Mouse (Mus musculus) limb, embryonic 15.5 days (tissue): ENCODE results near the gene Hacd3. TPM values are rescaled to one million over a fixed set of nuclear protein-coding genes. Genes with fewer than 3 reads are reported as not detected.

ENCODE experiments used
- ATAC-seq: fragments of 200-750 bp; cut with Nextera tagmentation; 2 replicates; pipeline ENCODE4 v1.8.0; 2017; ENCODE audit warnings: low read depth, moderate TSS enrichment; ENCODE audit not compliant: insufficient number of reproducible peaks, low FRiP score, low TSS enrichment
- H3K27ac ChIP-seq: fragments of 300-500 bp; sonication (generic); 2 replicates; pipeline ENCODE4 v1.5.1; 2015; ENCODE audit warnings: moderate library complexity, mild to moderate bottlenecking, inconsistent platforms
- H3K27me3 ChIP-seq: fragments of 300-500 bp; sonication (generic); 2 replicates; pipeline ENCODE4 v1.6.1; 2015; ENCODE audit warnings: inconsistent platforms
- H3K36me3 ChIP-seq: fragments of 300-500 bp; sonication (generic); 2 replicates; pipeline ENCODE4 v1.6.1; 2015; ENCODE audit warnings: inconsistent platforms
- H3K4me1 ChIP-seq: fragments of 300-500 bp; sonication (generic); 2 replicates; pipeline ENCODE4 v1.6.1; 2015; ENCODE audit warnings: inconsistent platforms
- H3K4me2 ChIP-seq: fragments of 300-500 bp; sonication (generic); 2 replicates; pipeline ENCODE4 v1.6.1; 2015; ENCODE audit warnings: mild to moderate bottlenecking, inconsistent platforms
- H3K4me3 ChIP-seq: fragments of 300-500 bp; sonication (generic); 2 replicates; pipeline ENCODE4 v1.5.1; 2015; ENCODE audit warnings: mild to moderate bottlenecking, inconsistent platforms
- H3K9ac ChIP-seq: fragments of 300-500 bp; sonication (generic); 2 replicates; pipeline ENCODE4 v1.6.1; 2015; ENCODE audit warnings: inconsistent platforms
- H3K9me3 ChIP-seq: fragments of 300-500 bp; sonication (generic); 2 replicates; pipeline ENCODE4 v1.6.1; 2016; ENCODE audit warnings: inconsistent platforms
- WGBS: fragments of 180-500 bp; shearing (Covaris S2); methylation state at CpG from one replicate; pipeline ENCODE4 v1.1.7; 2015; 5-methylcytosine and 5-hydroxymethylcytosine counted together
- polyA plus RNA-seq: library from polyadenylated mRNA; unstranded; fragments of >200 nt; fragmentation: Nextera tagmentation; extraction: Ambion mirVana; gene quantifications from 2 replicates; pipeline ENCODE4 v1.2.1, GENCODE M21; 2015

Hacd3 gene
- polyA plus RNA-seq, 1 experiment from 2014 or later = 88.3 TPM

DNA sequence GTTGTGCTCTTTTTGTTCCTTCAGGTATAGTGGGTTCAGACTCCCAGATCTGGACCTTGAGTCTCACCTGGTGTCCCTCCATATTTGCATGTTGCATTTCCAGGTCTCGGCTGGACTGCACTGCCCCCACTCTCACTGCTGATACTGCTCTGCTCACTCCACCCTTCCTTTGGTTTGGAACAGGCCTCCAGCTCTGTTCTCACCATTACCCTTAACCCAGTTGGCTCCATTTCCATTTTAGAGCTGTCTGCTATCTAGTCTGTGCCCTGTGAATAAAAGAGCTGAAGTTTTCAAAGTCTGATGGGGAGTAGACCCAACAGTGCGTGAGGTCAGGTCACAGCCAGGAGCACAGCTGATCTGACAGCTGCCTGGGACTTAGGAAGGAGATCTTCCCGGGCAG is 40.9 kb downstream of the Hacd3 start:
- no peak overlapping the region for H3K27ac ChIP-seq
- ATAC-seq = no peak
- no peaks in the 10 kb centered on the region for H3K9me3 ChIP-seq
- no peak overlapping the region for H3K4me3 ChIP-seq
- 71% methylated on average over 3 of the region's 3 CpGs for WGBS
- peaks cover 92% of the 10 kb centered on the region for H3K36me3 ChIP-seq
- H3K27me3 ChIP-seq = no peaks in the 10 kb centered on the region
- H3K4me1 ChIP-seq = no peaks in the 10 kb centered on the region
- H3K4me2 ChIP-seq = no peak overlapping the region
- no peak overlapping the region for H3K9ac ChIP-seq

DNA sequence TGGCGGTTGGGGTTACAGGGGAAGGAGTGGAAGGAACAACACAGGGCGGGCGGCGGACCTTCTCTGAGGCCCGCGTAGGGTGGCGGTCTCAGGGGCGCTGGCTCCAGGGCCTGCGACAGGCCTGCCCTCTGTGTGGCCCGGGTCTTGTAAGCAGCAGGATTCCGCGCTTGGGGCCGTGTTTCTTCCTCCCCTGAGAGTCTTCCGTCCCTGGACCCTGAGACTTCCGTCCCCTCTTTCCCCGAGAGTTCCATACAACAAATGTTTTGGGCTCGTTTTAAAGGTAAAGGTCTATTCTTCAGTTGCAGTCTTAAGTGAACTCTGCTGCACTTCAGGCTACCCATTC is 60.5 kb downstream of the Hacd3 start:
- Histone ChIP-seq H3K4me2 (peak overlapping the region; percentile 65), H3K4me1 (peaks cover 12% of the 10 kb centered on the region), H3K36me3 (peaks cover 30% of the 10 kb centered on the region), H3K27me3 (no peaks in the 10 kb centered on the region), H3K9ac (peak overlapping the region; percentile 80), H3K9me3 (no peaks in the 10 kb centered on the region), H3K27ac (peak overlapping the region; percentile 90), H3K4me3 (peak overlapping the region; percentile 71)
- 0% methylated on average over 17 of the region's 17 CpGs for WGBS
- ATAC-seq = peak; percentile 78

DNA sequence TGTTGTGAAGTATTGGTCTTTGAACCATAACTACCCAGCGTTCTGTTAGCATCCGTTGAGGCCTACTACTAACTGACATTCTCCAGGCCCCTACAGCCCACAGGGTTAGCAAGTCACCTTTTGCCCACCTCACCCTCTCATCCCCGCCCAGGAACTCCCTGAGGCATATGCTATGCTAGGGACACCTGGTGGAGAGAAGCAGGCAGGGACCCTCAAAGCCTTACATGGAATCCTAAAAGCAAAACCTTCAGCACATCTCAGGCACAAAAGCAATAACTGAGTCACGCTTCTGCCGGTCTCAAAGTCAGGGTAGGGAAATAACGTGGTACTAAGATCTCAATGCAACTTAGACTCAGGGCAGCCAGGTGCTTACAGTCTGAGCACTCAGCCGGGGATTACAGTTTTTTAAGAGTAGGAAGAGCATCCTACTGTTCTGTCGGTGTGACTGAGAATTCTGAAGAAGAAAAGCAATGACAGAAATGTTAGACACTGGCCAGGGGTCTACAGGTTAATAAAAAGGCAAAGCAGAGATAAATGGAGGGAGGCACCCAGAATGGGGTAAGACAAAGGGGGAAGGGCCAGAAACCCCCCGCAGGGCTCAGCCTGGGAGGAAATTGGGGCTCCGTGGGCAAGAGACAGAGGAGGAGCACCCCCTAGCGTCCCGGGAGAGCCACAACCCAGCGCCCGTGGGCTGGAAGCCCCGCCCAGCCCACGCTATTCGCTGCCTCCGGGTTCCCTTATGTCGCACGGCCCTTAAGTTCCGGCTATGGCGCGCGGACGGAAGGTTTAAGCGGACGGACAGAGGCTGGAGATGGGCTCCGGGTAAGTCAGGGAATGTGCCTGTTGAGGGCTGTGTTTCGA is 61.1 kb downstream of the Hacd3 start, which contains the start of gene Ints14:
Gene Ints14 (plus strand): TSS at position 789 of the 861 bp plus-strand sequence.
- Histone ChIP-seq H3K27ac (peak within 1 kb of the TSS; percentile 90), H3K4me3 (peak within 1 kb of the TSS; percentile 71), H3K4me2 (peak within 1 kb of the TSS; percentile 65), H3K9me3 (no peaks in the 10 kb centered on the region), H3K9ac (peak within 1 kb of the TSS; percentile 80), H3K27me3 (no peaks in the 10 kb centered on the region), H3K36me3 (peaks cover 24% of the 10 kb centered on the region), H3K4me1 (peaks cover 12% of the 10 kb centered on the region)
- WGBS = 3% methylated on average over 29 of the region's 29 CpGs
- peak; percentile 96 for ATAC-seq

DNA sequence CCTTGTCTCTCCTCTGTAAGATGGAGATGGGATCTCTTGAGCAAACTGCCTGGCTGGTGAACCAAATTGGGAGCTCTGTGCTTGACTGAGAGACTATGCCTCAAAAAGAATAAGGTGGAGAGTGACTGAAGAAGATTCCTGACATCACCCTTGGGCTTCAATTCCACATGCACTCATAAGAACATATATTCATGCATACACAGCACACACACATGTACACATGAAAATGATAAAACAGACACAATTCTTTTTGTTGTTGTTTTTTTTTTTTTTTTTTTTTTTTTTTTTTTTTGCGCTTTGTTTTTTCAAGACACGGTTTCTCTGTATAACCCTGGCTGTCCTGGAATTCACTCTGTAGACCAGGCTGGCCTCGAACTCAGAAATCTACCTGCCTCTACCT is 64.2 kb downstream of the Hacd3 start:
- Histone ChIP-seq H3K4me3 (no peak overlapping the region), H3K27me3 (0 out of 2 replicates have a peak, but pooled peaks cover 8% of the 10 kb centered on the region), H3K27ac (no peak overlapping the region), H3K4me2 (no peak overlapping the region), H3K9me3 (no peaks in the 10 kb centered on the region), H3K9ac (no peak overlapping the region), H3K36me3 (no peaks in the 10 kb centered on the region), H3K4me1 (peaks cover 12% of the 10 kb centered on the region)
- ATAC-seq = no peak
- 88% methylated on average over 3 of the region's 3 CpGs for WGBS

DNA sequence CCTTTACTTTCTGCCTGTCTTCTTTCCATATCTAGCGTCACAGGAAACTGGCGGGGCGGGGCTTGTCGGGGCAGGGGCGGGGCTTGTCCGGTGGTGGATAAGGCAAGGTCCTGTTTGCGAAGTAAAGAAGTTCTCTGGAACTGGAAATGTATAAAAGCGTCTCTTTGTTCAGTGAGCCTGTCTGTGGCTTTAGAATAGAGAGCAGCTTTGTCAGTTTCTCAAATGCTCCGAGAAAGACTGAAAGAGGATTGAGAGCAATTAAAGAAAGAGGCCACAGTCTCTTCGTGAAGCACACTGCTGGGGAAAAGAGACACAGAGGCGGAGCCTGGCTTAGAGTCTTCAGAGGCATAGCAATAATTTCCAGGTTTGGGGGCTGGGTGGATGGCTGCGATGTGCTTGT is 65.2 kb downstream of the Hacd3 start:
- no peak overlapping the region for H3K27ac ChIP-seq
- peaks cover 7% of the 10 kb centered on the region for H3K4me1 ChIP-seq
- WGBS = 34% methylated on average over 12 of the region's 12 CpGs
- H3K36me3 ChIP-seq = no peaks in the 10 kb centered on the region
- 0 out of 2 replicates have a peak overlapping the region, but pooled peaks have one; percentile 12 for H3K4me2 ChIP-seq
- H3K9me3 ChIP-seq = no peaks in the 10 kb centered on the region
- H3K4me3 ChIP-seq = no peak overlapping the region
- no peak for ATAC-seq
- peaks cover 12% of the 10 kb centered on the region for H3K27me3 ChIP-seq
- H3K9ac ChIP-seq = no peak overlapping the region

DNA sequence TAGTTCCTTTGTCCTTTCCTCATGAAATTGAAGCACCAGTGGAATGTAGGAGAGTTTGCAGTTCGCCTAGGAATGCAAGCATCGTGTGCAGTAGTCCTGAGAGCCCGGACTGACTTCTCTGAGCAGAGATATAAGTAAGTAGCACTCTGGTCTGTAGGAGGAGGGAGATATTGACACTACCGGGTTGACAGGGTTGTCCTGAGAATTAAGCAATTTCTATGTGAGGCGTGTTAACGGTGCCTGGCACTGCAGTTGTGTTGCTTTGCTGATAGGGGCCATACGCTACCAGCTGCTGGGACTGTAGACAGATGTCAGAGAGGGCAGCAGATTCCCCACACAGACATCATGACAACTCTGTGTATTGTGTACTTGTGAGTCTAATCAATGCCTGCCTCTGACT is 68.3 kb downstream of the Hacd3 start:
- Histone ChIP-seq H3K4me1 (no peaks in the 10 kb centered on the region), H3K4me3 (no peak overlapping the region), H3K36me3 (no peaks in the 10 kb centered on the region), H3K27ac (no peak overlapping the region), H3K27me3 (peaks cover 20% of the 10 kb centered on the region), H3K9ac (no peak overlapping the region), H3K9me3 (no peaks in the 10 kb centered on the region), H3K4me2 (no peak overlapping the region)
- ATAC-seq = no peak
- WGBS = 70% methylated on average over 7 of the region's 7 CpGs

DNA sequence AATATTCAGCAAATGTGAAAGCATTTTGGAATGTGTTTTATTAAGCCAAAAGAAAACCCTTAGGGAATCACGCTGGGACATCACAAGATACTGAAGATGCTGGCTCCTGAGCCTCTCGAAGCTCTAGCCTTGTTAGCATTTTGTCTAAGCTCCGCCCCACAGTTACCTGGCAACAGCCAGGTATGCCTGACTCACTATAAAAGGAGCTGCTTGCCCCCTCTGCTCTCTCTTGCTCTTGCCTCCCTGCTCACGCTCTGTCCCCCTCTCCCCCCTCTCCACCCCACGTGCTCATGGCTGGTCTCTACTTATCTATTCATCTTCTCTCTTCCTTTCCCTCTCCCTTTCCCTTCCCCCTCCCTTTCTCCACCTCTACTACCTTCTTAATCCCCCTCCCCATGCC is 69.4 kb downstream of the Hacd3 start:
- ATAC-seq = no peak
- H3K4me3 ChIP-seq = no peak overlapping the region
- WGBS = 21% methylated on average over 5 of the region's 5 CpGs
- no peak overlapping the region for H3K27ac ChIP-seq
- no peaks in the 10 kb centered on the region for H3K4me1 ChIP-seq
- no peaks in the 10 kb centered on the region for H3K9me3 ChIP-seq
- no peak overlapping the region for H3K4me2 ChIP-seq
- H3K36me3 ChIP-seq = no peaks in the 10 kb centered on the region
- H3K9ac ChIP-seq = no peak overlapping the region
- H3K27me3 ChIP-seq = peaks cover 30% of the 10 kb centered on the region

DNA sequence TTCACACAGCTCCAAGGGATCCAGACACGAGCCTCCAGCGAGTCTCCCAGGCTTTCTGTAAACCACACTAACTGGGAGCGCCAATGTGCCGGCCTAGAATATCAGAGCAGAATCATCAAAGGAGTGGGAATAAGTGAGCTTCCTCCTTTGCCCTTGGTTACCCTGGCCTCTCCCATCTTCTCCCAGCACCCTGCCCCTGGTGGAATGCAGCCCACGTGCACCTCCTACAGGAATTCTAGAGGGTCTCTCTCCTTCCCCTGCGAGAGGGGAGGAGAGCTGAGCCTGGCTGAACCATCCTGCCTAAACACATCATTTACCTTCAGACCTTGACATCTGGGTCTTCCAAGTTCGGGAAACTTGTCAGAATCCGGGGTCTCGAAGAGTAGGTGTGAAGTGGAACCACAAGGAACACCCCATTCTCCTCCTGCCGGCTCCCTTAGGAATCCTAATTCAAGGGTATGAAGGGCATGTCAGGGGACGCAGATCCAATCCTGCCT is 70.3 kb downstream of the Hacd3 start, which contains the start of gene Slc24a1:
Gene Slc24a1 (minus strand): TSS at position 447 of the 497 bp plus-strand sequence.
- Histone ChIP-seq H3K36me3 (no peaks in the 10 kb centered on the region), H3K9ac (no peak within 1 kb of the TSS), H3K4me2 (no peak within 1 kb of the TSS), H3K4me3 (no peak within 1 kb of the TSS), H3K9me3 (no peaks in the 10 kb centered on the region), H3K27ac (no peak within 1 kb of the TSS), H3K27me3 (peaks cover 30% of the 10 kb centered on the region), H3K4me1 (no peaks in the 10 kb centered on the region)
- no peak for ATAC-seq
- WGBS = 28% methylated on average over 11 of the region's 11 CpGs

- Histone ChIP-seq H3K4me2 (no peak overlapping the region), H3K27ac (no peak overlapping the region), H3K9me3 (no peaks in the 10 kb centered on the region), H3K27me3 (peaks cover 37% of the 10 kb centered on the region), H3K36me3 (no peaks in the 10 kb centered on the region), H3K9ac (no peak overlapping the region), H3K4me1 (peaks cover 4% of the 10 kb centered on the region; the same call in 1 of the 2 replicates), H3K4me3 (no peak overlapping the region)
- 82% methylated on average over 9 of the region's 9 CpGs for WGBS
- no peak for ATAC-seq
Measured at GRCm38 (mm10) chr9:64947483-64948095, 73.9 kb downstream of the Hacd3 start.

GRCm38 (mm10) chr9:64943997-64944396 is 77.5 kb downstream of the Hacd3 start:
- no peaks in the 10 kb centered on the region for H3K36me3 ChIP-seq
- WGBS = 9% methylated on average over 11 of the region's 11 CpGs
- no peaks in the 10 kb centered on the region for H3K9me3 ChIP-seq
- no peak overlapping the region for H3K4me2 ChIP-seq
- H3K4me1 ChIP-seq = peaks cover 13% of the 10 kb centered on the region
- no peak overlapping the region for H3K9ac ChIP-seq
- H3K27me3 ChIP-seq = peaks cover 25% of the 10 kb centered on the region; the same call in 1 of the 2 replicates
- H3K4me3 ChIP-seq = no peak overlapping the region
- no peak for ATAC-seq
- H3K27ac ChIP-seq = no peak overlapping the region

- no peak for ATAC-seq
- 74% methylated on average over 4 of the region's 4 CpGs for WGBS
- Histone ChIP-seq H3K9ac (no peak overlapping the region), H3K27ac (no peak overlapping the region), H3K27me3 (0 out of 2 replicates have a peak, but pooled peaks cover 14% of the 10 kb centered on the region), H3K4me2 (no peak overlapping the region), H3K4me1 (peaks cover 13% of the 10 kb centered on the region), H3K9me3 (no peaks in the 10 kb centered on the region), H3K36me3 (no peaks in the 10 kb centered on the region), H3K4me3 (no peak overlapping the region)
Measured at GRCm38 (mm10) chr9:64941650-64942049, 79.8 kb downstream of the Hacd3 start.
